Comparison of ENCODE assay signal across 8 mouse cellular contexts in genomic region chr17:32162112-32162850, GRCm38 (mm10). TPM values are rescaled to one million over a fixed set of nuclear protein-coding genes. Genes with fewer than 3 reads are reported as not detected.
DNase-seq lines count a peak whose midpoint lies in the region; ATAC-seq and TF ChIP-seq lines count a peak whose summit lies in the region.

No protein-coding gene starts in this region.

- H3K9me3 ChIP-seq in hindbrain, embryonic 13.5 days: no peaks in the 10 kb centered on the region

- H3K27ac ChIP-seq in gastrocnemius, adult 2 months: peak overlapping the region; percentile 74
- H3K27ac ChIP-seq in hindbrain, embryonic 13.5 days: peak overlapping the region; percentile 30; the same call in 1 of the 2 replicates
- peak overlapping the region; percentile 32 for H3K27ac ChIP-seq in left cerebral cortex, adult 2 months

- DNase-seq in Muller cell, postnatal 12 days (ENCODE audit: inconsistent ontology term): peak; percentile 54
- DNase-seq in cerebellum, postnatal 10 days: peak; percentile 79 to 82
- peak; percentile 84 for DNase-seq in gastrocnemius, adult 2 months
- DNase-seq in left cerebral cortex, adult 2 months (ENCODE audit: extremely low spot score in 1 of 2, low spot score in 2 of 2): peak; percentile 60 to 64
- peak; percentile 87 for DNase-seq in lung, postnatal 36 days
- peak; percentile 47 to 52 for DNase-seq in right cerebral cortex, adult 2 months (ENCODE audit: low spot score in 2 of 2)
- peak; percentile 79 to 84 for DNase-seq in urinary bladder, postnatal 36 days (ENCODE audit: low spot score in 2 of 2)

- peaks cover 54% of the 10 kb centered on the region for H3K4me1 ChIP-seq in hindbrain, embryonic 13.5 days (replicated peaks)

- H3K4me2 ChIP-seq in hindbrain, embryonic 13.5 days: peak overlapping the region; percentile 89

- TF ChIP-seq CTCF in gastrocnemius, adult 2 months (IDR thresholded peaks at IDR 0.05): peak; percentile 80
- peak; percentile 71 for TF ChIP-seq CTCF in left cerebral cortex, adult 2 months (IDR thresholded peaks at IDR 0.05)

- H3K27me3 ChIP-seq in hindbrain, embryonic 13.5 days: no peaks in the 10 kb centered on the region

- peak; percentile 31; the same call in 1 of the 2 replicates for ATAC-seq in hindbrain, embryonic 13.5 days (ENCODE audit: low FRiP score)

- H3K4me3 ChIP-seq in gastrocnemius, adult 2 months: peak overlapping the region; percentile 75
- peak overlapping the region; percentile 60 for H3K4me3 ChIP-seq in hindbrain, embryonic 13.5 days
- H3K4me3 ChIP-seq in left cerebral cortex, adult 2 months: peak overlapping the region; percentile 51

- peaks cover 9% of the 10 kb centered on the region; the same call in 1 of the 2 replicates for H3K36me3 ChIP-seq in hindbrain, embryonic 13.5 days

- H3K9ac ChIP-seq in hindbrain, embryonic 13.5 days: peak overlapping the region; percentile 77

- intact Hi-C loops in gastrocnemius, adult 2 months (cut with DNase I): loop anchor here (5.0 kb wide), 1 partner anchor 45 kb away; no protein-coding TSS in a partner anchor
- intact Hi-C loops in left cerebral cortex, adult 2 months (cut with DNase I): loop anchor here (2.0 kb wide), 1 partner anchor 47 kb away; no protein-coding TSS in a partner anchor

- 1% methylated on average over 58 of the region's 58 CpGs for WGBS in hindbrain, embryonic 13.5 days

RNA-seq across cellular contexts. Expression of gene Notch3, which starts 4.4 kb away (rescaled TPM):
- 10 to 100 TPM; 10.7 to 14.8 TPM for total RNA-seq in gastrocnemius, adult 2 months (2021)
- 8.2 and 8.6 TPM in 2 replicates for polyA plus RNA-seq in hindbrain, embryonic 13.5 days (2015; fragmentation: Nextera tagmentation; extraction: Ambion mirVana)
- 1 to 10 TPM; 7.1 to 7.8 TPM for total RNA-seq in left cerebral cortex, adult 2 months (2021)

RNA-seq across cellular contexts. Expression of gene Ephx3, which starts 27.1 kb away (rescaled TPM):
- total RNA-seq in gastrocnemius, adult 2 months (2021): under 1 TPM; 0.25 to 0.61 TPM
- 0.10 and 0.23 TPM in 2 replicates for polyA plus RNA-seq in hindbrain, embryonic 13.5 days (2015; fragmentation: Nextera tagmentation; extraction: Ambion mirVana)
- under 1 TPM; 0.28 to 0.29 TPM for total RNA-seq in left cerebral cortex, adult 2 months (2021)

Comparison
In these comparisons a context has a peak if more than half of its experiments do, and no peak if none do; other contexts are left out.
1. Peak in every context shown above with its lines: DNase-seq, ATAC-seq, H3K4me3 ChIP-seq and H3K27ac ChIP-seq.